Mouse (Mus musculus) small intestine, adult 2 months (tissue): ENCODE measurements around the gene Traf3ip3.

Source experiments
- CTCF ChIP-seq: fragments of 200-500 bp; IDR thresholded peaks from 2 replicates; pipeline ENCODE4 v1.5.1; 2012; ENCODE audit warnings: low read depth, mild to moderate bottlenecking, control low read depth, inconsistent platforms, low read length, moderate library complexity, mixed read lengths; ENCODE audit not compliant: insufficient replicate concordance, insufficient read length; ENCODE audit errors: extremely low read depth
- POLR2A ChIP-seq: fragments of 200-500 bp; IDR thresholded peaks from 2 replicates; pipeline ENCODE4 v1.6.1; 2012; ENCODE audit warnings: low read depth, mild to moderate bottlenecking, control low read depth, inconsistent platforms, low read length, moderate library complexity

DNA sequence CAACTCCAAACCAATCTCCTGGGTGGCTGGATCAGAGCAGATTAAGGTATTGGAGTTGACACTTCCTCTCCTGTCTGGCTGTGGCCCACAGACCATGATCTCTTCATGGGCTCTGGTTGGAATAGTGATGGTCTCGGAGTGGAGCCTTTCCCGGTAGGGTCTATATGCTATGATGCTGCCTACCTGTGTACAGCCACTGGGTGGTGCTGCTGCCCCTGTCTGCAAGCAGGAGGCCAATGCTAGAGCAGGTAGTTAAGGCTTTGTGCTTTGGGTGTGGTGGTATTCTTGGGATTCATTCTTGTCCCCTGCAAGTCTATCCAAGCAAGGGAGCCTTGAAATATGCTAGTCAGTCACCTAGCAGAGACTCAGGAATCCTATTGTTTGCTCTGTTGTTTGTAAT is 6.7 kb upstream of the Traf3ip3 start:
- TF ChIP-seq CTCF (peak; percentile 78; the same call in 1 of the 2 replicates), POLR2A (no peak)
